Comparison of ENCODE assay signal across 15 mouse cellular contexts in genomic region chr12:76431431-76431830, GRCm38 (mm10). TPM values are rescaled to one million over a fixed set of nuclear protein-coding genes. Genes with fewer than 3 reads are reported as not detected.
DNase-seq lines count a peak whose midpoint lies in the region.
"Had no signal": no experiment of that assay in that cellular context is flagged by ENCODE, and none has a peak within 500 bp of the region (broad histone marks: within the 10 kb centered on the region; RNA-seq: fewer than 3 reads in every experiment).

No protein-coding gene starts in this region.

- peak; percentile 15 for DNase-seq in adrenal gland, postnatal 14 days
- no peak for DNase-seq in adrenal gland, adult (ENCODE audit: inconsistent age in 2 of 2, low spot score in 1 of 2)
- peak; percentile 21 for DNase-seq in layer of hippocampus, adult 11-12 months (ENCODE audit: low spot score)
- DNase-seq in layer of hippocampus, postnatal 25 days (ENCODE audit: extremely low spot score in 1 of 2, low spot score in 1 of 2): no peak
- peak; percentile 13 for DNase-seq in lung, postnatal 14 days
- no peak for DNase-seq in lung, postnatal 4 days
- DNase-seq in yolk sac, embryonic 10.5 days (ENCODE audit: low spot score): no peak
- DNase-seq: adrenal gland, adult 8-10 months; cerebellum, adult 11 months; cerebellum, adult 9-11 months; kidney, adult 9 months; kidney, postnatal 14 days; liver, embryonic 13.5 days; thymus, adult 2 months had no signal

RNA-seq across cellular contexts. Expression of gene Ppp1r36, which starts 14.1 kb away (rescaled TPM):
- 0.34 TPM in 1 of 2 replicates, not detected in the other for total RNA-seq in adrenal gland, postnatal 14 days (2021)
- 1 to 10 TPM in 1 of 2 experiments, under 1 TPM in 1; 0.92 to 1.5 TPM for total RNA-seq in layer of hippocampus, postnatal 25 days (2021)
- total RNA-seq: neutrophil, adult 5-6 weeks had no signal

RNA-seq across cellular contexts. Expression of gene Hspa2, which starts 27.5 kb away (rescaled TPM):
- 21.9 and 23.3 TPM in 2 replicates for total RNA-seq in adrenal gland, postnatal 14 days (2021)
- 100 to 1,000 TPM; 106 to 116 TPM for total RNA-seq in layer of hippocampus, postnatal 25 days (2021)

Comparison
In these comparisons a context has a peak if more than half of its experiments do, and no peak if none do; other contexts are left out.
1. DNase-seq: peak in adrenal gland, postnatal 14 days (single experiment), layer of hippocampus, adult 11-12 months (single experiment) and lung, postnatal 14 days (single experiment); none in adrenal gland, adult (0 of 2), layer of hippocampus, postnatal 25 days (0 of 2), lung, postnatal 4 days (0 of 2) and yolk sac, embryonic 10.5 days (single experiment).